Mouse (Mus musculus) adrenal gland, postnatal 25 days (tissue): ENCODE results near the gene Itga1. TPM values are rescaled to one million over a fixed set of nuclear protein-coding genes. Genes with fewer than 3 reads are reported as not detected.

ENCODE experiments used
- DNase-seq: peaks from one replicate; pipeline ENCODE4 v3.0.0; 2021; ENCODE audit warnings: mixed read lengths
- total RNA-seq: library from RNA; stranded (reverse); gene quantifications from 2 replicates; pipeline ENCODE4 v1.2.3, GENCODE M21; 2021

Itga1 gene
- total RNA-seq, 1 experiment from 2014 or later, result 28.9 TPM

GRCm38 (mm10) chr13:114987161-114987560 is 114.6 kb downstream of the Itga1 start:
- no peak for DNase-seq

GRCm38 (mm10) chr13:114984658-114985057 is 117.1 kb downstream of the Itga1 start:
- DNase-seq, result no peak

GRCm38 (mm10) chr13:114983116-114983515 is 118.6 kb downstream of the Itga1 start:
- no peak for DNase-seq

GRCm38 (mm10) chr13:114980831-114981419 is 120.8 kb downstream of the Itga1 start:
- no peak for DNase-seq

GRCm38 (mm10) chr13:114974484-114975042 is 127.2 kb downstream of the Itga1 start:
- DNase-seq, result no peak

- DNase-seq, result no peak
These were observed 129.9 kb downstream of the Itga1 start for GRCm38 (mm10) chr13:114971905-114972304.

GRCm38 (mm10) chr13:114964233-114964632 is 137.5 kb downstream of the Itga1 start:
- DNase-seq, result peak; percentile 79

- DNase-seq, result no peak
These were observed 147.2 kb downstream of the Itga1 start for GRCm38 (mm10) chr13:114954516-114954915.

GRCm38 (mm10) chr13:114933541-114933940 is 168.2 kb downstream of the Itga1 start:
- DNase-seq, result peak; percentile 34

- peak; percentile 73 for DNase-seq
These were observed 169.9 kb downstream of the Itga1 start, which contains the start of gene Itga2 for GRCm38 (mm10) chr13:114931775-114932294. TSS of gene Itga2 (minus strand) at chr13:114932100.

- peak; percentile 10 for DNase-seq
These were observed 170.6 kb downstream of the Itga1 start for GRCm38 (mm10) chr13:114930996-114931649.

- DNase-seq, result no peak
These were observed 177.0 kb downstream of the Itga1 start for GRCm38 (mm10) chr13:114924785-114925184.

- no peak for DNase-seq
These were observed 178.4 kb downstream of the Itga1 start for GRCm38 (mm10) chr13:114923331-114923730.

GRCm38 (mm10) chr13:114915767-114916166 is 186.0 kb downstream of the Itga1 start:
- no peak for DNase-seq

- DNase-seq, result no peak
These were observed 186.8 kb downstream of the Itga1 start for GRCm38 (mm10) chr13:114914963-114915362.

- no peak for DNase-seq
These were observed 187.2 kb downstream of the Itga1 start for GRCm38 (mm10) chr13:114914559-114914958.

- no peak for DNase-seq
These were observed 191.1 kb downstream of the Itga1 start for GRCm38 (mm10) chr13:114910629-114911028.

GRCm38 (mm10) chr13:114909514-114909913 is 192.2 kb downstream of the Itga1 start:
- no peak for DNase-seq

- no peak for DNase-seq
These were observed 193.9 kb downstream of the Itga1 start for GRCm38 (mm10) chr13:114907876-114908275.
